Mouse (Mus musculus): ENCODE results near the gene Cnppd1. TPM values are rescaled to one million over a fixed set of nuclear protein-coding genes. Genes with fewer than 3 reads are reported as not detected.

Gene Cnppd1
- total and polyA plus RNA-seq, 3 experiments: 20.7 to 26.3 (median 21.8) TPM

DNA sequence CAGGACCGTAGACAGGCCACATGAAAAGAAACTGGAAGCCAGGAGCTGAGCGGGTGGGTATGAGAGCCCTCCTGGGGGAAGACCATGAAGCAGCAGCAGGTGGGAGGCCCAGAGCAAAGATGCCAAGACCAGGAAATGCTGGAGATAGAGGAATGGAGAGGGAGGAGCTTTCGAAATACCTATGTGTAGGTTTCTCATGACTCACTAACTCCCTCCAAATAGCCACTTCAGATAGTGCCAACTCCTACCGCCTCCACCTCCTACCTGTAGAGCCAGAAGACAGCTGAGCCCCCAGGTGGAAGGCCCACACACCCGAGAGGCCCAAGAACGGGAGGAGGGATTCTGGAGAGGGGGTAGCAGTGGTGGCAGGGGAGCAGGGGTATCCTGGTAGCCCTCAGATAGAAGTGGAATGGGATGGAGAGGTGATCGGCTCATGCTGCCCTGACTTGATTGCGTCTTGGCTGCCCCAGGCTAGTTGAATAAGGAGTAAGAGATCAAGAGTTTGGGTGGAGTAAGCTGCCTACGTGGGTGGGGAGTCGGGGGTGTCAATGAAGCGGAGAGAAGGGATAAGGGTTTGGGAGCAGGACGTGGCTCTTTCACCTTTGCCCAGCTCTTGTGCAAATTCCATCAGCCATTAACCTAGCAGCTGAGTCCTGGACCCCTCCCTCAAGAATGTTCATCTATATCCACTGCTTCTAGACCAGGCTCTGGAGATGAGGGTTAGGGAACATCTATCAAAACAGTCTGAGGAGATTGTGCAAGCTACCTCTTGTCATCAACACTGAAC, 8.9 kb downstream of the Cnppd1 start, which contains the start of gene Slc23a3:
Gene Slc23a3 (minus strand): TSS at position 470 of the 787 bp plus-strand sequence.
- no peak within 1 kb of the TSS for H3K27ac ChIP-seq
- intact Hi-C loops (cut with DNase I): no loop called here
- no peak for DNase-seq
- TF ChIP-seq CTCF (IDR thresholded peaks at IDR 0.05): no peak
- TF ChIP-seq POLR2A (IDR thresholded peaks at IDR 0.05; ENCODE audit: insufficient read depth, low read depth, low read length): no peak
- TF ChIP-seq EP300 (IDR thresholded peaks at IDR 0.05; ENCODE audit: insufficient read depth, low read depth, low read length): no peak
- no peaks in the 10 kb centered on the region for H3K4me1 ChIP-seq (ENCODE audit: control insufficient read depth, insufficient read depth, low read length)
- no peaks in the 10 kb centered on the region for H3K36me3 ChIP-seq (ENCODE audit: control insufficient read depth, insufficient read depth, low read length)
- no peaks in the 10 kb centered on the region for H3K27me3 ChIP-seq (ENCODE audit: control insufficient read depth, insufficient read depth, low read length)
- H3K9ac ChIP-seq (ENCODE audit: low read depth, low read length): no peak within 1 kb of the TSS
- no peak within 1 kb of the TSS for H3K4me3 ChIP-seq
- 57% methylated on average over 12 of the region's 12 CpGs for WGBS
- H3K79me2 ChIP-seq (replicated peaks; ENCODE audit: control insufficient read depth, insufficient read depth, low read length): no peaks in the 10 kb centered on the region

DNA sequence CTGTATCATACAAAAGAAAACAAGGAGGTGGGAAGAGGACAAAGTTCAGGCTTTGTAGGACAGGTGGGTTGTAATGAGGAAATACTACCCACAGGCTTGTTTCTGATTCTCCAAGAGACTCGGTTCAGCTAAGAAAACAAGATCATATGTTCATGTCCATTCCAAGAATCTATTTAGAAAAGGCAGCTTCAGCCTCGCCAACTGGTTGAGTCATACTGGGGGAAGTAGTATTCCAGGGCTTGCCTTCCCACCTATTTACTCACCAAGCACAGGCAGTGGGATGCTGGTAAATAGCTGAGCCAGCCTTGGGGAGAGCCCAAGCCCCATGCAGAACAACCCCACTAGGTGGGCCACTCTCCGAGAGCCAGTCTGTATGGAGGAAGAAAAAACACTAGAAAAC, 13.9 kb downstream of the Cnppd1 start:
- no peak overlapping the region for H3K27ac ChIP-seq
- H3K27me3 ChIP-seq (ENCODE audit: control insufficient read depth, insufficient read depth, low read length): no peaks in the 10 kb centered on the region
- no peaks in the 10 kb centered on the region for H3K79me2 ChIP-seq (replicated peaks; ENCODE audit: control insufficient read depth, insufficient read depth, low read length)
- intact Hi-C loops (cut with DNase I): no loop called here
- peaks cover 2% of the 10 kb centered on the region for H3K4me1 ChIP-seq (ENCODE audit: control insufficient read depth, insufficient read depth, low read length)
- no peak for DNase-seq
- 57% methylated on average over 3 of the region's 3 CpGs for WGBS
- no peak overlapping the region for H3K9ac ChIP-seq (ENCODE audit: low read depth, low read length)
- TF ChIP-seq CTCF (IDR thresholded peaks at IDR 0.05): no peak
- TF ChIP-seq POLR2A (IDR thresholded peaks at IDR 0.05; ENCODE audit: insufficient read depth, low read depth, low read length): no peak
- no peak for TF ChIP-seq EP300 (IDR thresholded peaks at IDR 0.05; ENCODE audit: insufficient read depth, low read depth, low read length)
- H3K36me3 ChIP-seq (ENCODE audit: control insufficient read depth, insufficient read depth, low read length): no peaks in the 10 kb centered on the region
- H3K4me3 ChIP-seq: no peak overlapping the region

DNA sequence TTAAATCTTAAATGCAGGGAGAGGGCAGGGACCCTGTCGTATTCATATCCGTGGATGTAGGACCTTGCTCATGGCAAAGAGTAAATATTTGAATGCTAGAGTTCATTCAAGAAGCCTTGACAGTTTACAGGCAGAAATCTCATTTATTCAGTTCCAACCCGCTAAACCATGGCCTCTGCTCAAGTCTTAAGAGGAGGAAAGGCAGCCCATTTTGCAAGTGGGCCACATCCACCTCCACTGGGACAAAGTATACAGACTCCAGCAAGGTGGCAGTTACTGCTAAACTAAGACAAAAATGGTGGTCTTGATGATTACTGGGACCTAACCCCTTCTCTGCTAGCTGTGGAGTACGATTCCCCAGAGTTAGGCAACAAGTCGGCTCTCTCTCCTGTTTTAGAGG, 17.1 kb downstream of the Cnppd1 start:
- no peaks in the 10 kb centered on the region for H3K79me2 ChIP-seq (replicated peaks; ENCODE audit: control insufficient read depth, insufficient read depth, low read length)
- peak overlapping the region; percentile 66 for H3K4me3 ChIP-seq
- intact Hi-C loops (cut with DNase I): no loop called here
- H3K36me3 ChIP-seq (ENCODE audit: control insufficient read depth, insufficient read depth, low read length): no peaks in the 10 kb centered on the region
- H3K27ac ChIP-seq: peak overlapping the region; percentile 99
- no peak for DNase-seq
- peaks cover 2% of the 10 kb centered on the region for H3K4me1 ChIP-seq (ENCODE audit: control insufficient read depth, insufficient read depth, low read length)
- TF ChIP-seq EP300 (IDR thresholded peaks at IDR 0.05; ENCODE audit: insufficient read depth, low read depth, low read length) (no peak), CTCF (IDR thresholded peaks at IDR 0.05) (no peak), POLR2A (IDR thresholded peaks at IDR 0.05; ENCODE audit: insufficient read depth, low read depth, low read length) (no peak)
- WGBS: 40% methylated on average over 5 of the region's 5 CpGs
- H3K9ac ChIP-seq (ENCODE audit: low read depth, low read length): no peak overlapping the region; the same call in 1 of the 2 replicates
- H3K27me3 ChIP-seq (ENCODE audit: control insufficient read depth, insufficient read depth, low read length): no peaks in the 10 kb centered on the region

DNA sequence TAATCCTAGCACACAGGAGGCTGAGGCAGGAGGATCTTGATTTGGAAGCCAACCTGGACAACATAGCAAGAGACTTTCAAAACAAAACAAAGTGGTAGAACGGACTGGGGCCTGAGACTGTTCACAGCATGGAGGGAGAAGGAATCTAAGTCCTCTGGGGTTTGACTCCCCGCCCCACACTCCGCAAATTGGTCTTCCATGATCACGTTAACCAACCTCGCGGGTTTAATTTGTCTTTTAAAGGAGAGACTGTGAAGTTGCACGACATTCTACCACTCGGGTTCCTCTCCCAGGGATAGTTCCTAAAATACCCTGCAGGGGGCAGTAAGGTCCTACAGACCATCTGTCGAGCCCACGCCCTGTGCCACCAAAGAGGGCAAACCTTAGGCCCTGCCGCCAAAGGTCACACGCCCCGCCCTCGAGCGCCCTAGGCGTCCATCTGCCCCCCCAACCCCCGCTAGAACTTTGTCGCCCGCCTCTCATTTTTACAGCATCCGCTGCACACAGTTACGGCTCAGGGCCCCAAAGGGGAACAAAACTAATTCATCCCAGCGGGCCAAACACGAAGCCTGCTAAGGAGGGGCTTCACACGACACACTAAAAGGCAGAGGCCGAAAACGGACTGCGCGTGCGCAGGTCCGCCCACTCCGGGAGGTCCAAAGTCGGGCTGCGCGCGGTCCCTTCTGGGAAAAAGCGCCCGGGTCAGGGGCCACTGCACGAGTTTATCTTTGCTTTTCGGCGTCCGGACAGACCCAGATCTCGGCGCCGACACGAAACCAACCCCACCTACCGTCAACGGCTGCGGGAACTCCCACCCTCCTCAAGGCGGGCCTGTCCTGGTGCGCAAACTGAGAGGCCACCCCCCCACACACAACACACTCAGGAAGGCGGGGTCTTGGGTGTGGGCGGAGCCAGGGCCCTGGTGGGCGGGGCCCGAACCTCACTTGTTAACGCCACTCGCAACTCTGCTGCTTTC, 17.9 kb downstream of the Cnppd1 start, which contains the start of gene Nhej1:
Gene Nhej1 (minus strand): TSS at position 855 of the 976 bp plus-strand sequence.
- TF ChIP-seq CTCF (IDR thresholded peaks at IDR 0.05): peak; percentile 96
- TF ChIP-seq EP300 (IDR thresholded peaks at IDR 0.05; ENCODE audit: insufficient read depth, low read depth, low read length): peak; percentile 72; the same call in 1 of the 2 replicates
- peak; percentile 84 for TF ChIP-seq POLR2A (IDR thresholded peaks at IDR 0.05; ENCODE audit: insufficient read depth, low read depth, low read length)
- Histone ChIP-seq H3K4me1 (ENCODE audit: control insufficient read depth, insufficient read depth, low read length) (peaks cover 2% of the 10 kb centered on the region), H3K79me2 (replicated peaks; ENCODE audit: control insufficient read depth, insufficient read depth, low read length) (no peaks in the 10 kb centered on the region), H3K36me3 (ENCODE audit: control insufficient read depth, insufficient read depth, low read length) (no peaks in the 10 kb centered on the region), H3K9ac (ENCODE audit: low read depth, low read length) (peak within 1 kb of the TSS; percentile 93), H3K27me3 (ENCODE audit: control insufficient read depth, insufficient read depth, low read length) (no peaks in the 10 kb centered on the region), H3K4me3 (peak within 1 kb of the TSS; percentile 66), H3K27ac (peak within 1 kb of the TSS; percentile 99)
- peak; percentile 94 to 97 for DNase-seq
- intact Hi-C loops (cut with DNase I): no loop called here
- 1% methylated on average over 56 of the region's 56 CpGs for whole genome bisulfite sequencing

DNA sequence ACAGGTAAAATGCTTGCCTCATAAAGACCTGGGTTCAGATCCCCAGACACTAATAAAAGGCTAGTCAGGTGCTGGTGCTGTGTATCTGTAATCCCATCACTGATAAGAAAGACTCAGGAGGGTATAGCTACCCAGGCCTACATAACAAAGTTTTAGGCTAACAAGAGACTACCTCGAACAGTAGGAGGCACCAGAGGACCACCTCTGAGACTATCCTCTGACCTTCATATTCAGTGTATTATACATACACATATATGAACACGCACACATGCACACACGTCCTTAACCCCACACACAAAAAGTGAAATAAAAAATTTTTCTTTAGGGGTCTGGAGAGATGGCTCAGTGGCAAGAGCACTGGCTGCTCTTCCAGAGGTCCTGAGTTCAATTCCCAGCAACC, 20.3 kb downstream of the Cnppd1 start:
- no peaks in the 10 kb centered on the region for H3K27me3 ChIP-seq (ENCODE audit: control insufficient read depth, insufficient read depth, low read length)
- peaks cover 2% of the 10 kb centered on the region for H3K4me1 ChIP-seq (ENCODE audit: control insufficient read depth, insufficient read depth, low read length)
- no peak for TF ChIP-seq POLR2A (IDR thresholded peaks at IDR 0.05; ENCODE audit: insufficient read depth, low read depth, low read length)
- peak; percentile 41 for TF ChIP-seq CTCF (IDR thresholded peaks at IDR 0.05)
- no peak overlapping the region for H3K4me3 ChIP-seq
- no peak overlapping the region for H3K9ac ChIP-seq (ENCODE audit: low read depth, low read length)
- H3K36me3 ChIP-seq (ENCODE audit: control insufficient read depth, insufficient read depth, low read length): no peaks in the 10 kb centered on the region
- intact Hi-C loops (cut with DNase I): no loop called here
- no peaks in the 10 kb centered on the region for H3K79me2 ChIP-seq (replicated peaks; ENCODE audit: control insufficient read depth, insufficient read depth, low read length)
- WGBS: 79% methylated on average over 3 of the region's 3 CpGs
- no peak for DNase-seq
- no peak overlapping the region for H3K27ac ChIP-seq

Other genes with a start within 250 kb of the Cnppd1 start
- not detected for gene Cryba2, start 249.6 kb downstream of the Cnppd1 start, total RNA-seq (2021)
- 0.16 TPM in 1 of 2 replicates, not detected in the other for gene Cryba2, start 249.6 kb downstream of the Cnppd1 start, polyA plus RNA-seq (2012; rRNA removed)
- gene Cfap65, start 207.1 kb downstream of the Cnppd1 start, total RNA-seq (2021): not detected
- 0.03 and 2.3 TPM in 2 replicates for gene Cfap65, start 207.1 kb downstream of the Cnppd1 start, polyA plus RNA-seq (2012; rRNA removed)
- under 1 TPM; 0.14 to 0.16 TPM for gene Ihh, start 191.0 kb downstream of the Cnppd1 start, total RNA-seq (2021)
- 0.04 and 0.23 TPM in 2 replicates for gene Ihh, start 191.0 kb downstream of the Cnppd1 start, polyA plus RNA-seq (2012; rRNA removed)
- 1 to 10 TPM; 3.6 to 4.7 TPM for gene Nhej1, start 17.5 kb downstream of the Cnppd1 start, total RNA-seq (2021)
- 3.9 and 4.0 TPM in 2 replicates for gene Nhej1, start 17.5 kb downstream of the Cnppd1 start, polyA plus RNA-seq (2012; rRNA removed)
- 1 to 10 TPM in 1 of 2 experiments, under 1 TPM in 1; 0.34 to 1.0 TPM for gene Slc23a3, start 8.8 kb downstream of the Cnppd1 start, total RNA-seq (2021)
- gene Slc23a3, start 8.8 kb downstream of the Cnppd1 start, polyA plus RNA-seq (2012; rRNA removed): 1.7 and 1.8 TPM in 2 replicates
- gene Retreg2, start 67 bp upstream of the Cnppd1 start, total RNA-seq (2021): 10 to 100 TPM; 20.3 to 20.5 TPM
- gene Retreg2, start 67 bp upstream of the Cnppd1 start, polyA plus RNA-seq (2012; rRNA removed): 35.7 and 51.7 TPM in 2 replicates
- gene Zfand2b, start 25.9 kb upstream of the Cnppd1 start, total RNA-seq (2021): 10 to 100 TPM; 13.2 to 17.4 TPM
- 31.4 and 34.9 TPM in 2 replicates for gene Zfand2b, start 25.9 kb upstream of the Cnppd1 start, polyA plus RNA-seq (2012; rRNA removed)
- gene Abcb6, start 37.7 kb upstream of the Cnppd1 start, total RNA-seq (2021): 10 to 100 TPM; 26.6 to 29.1 TPM
- gene Abcb6, start 37.7 kb upstream of the Cnppd1 start, polyA plus RNA-seq (2012; rRNA removed): 25.2 and 30.3 TPM in 2 replicates
- 10 to 100 TPM in 1 of 2 experiments, 1 to 10 TPM in 1; 8.7 to 11.2 TPM for gene Ankzf1, start 49.4 kb upstream of the Cnppd1 start, total RNA-seq (2021)
- gene Ankzf1, start 49.4 kb upstream of the Cnppd1 start, polyA plus RNA-seq (2012; rRNA removed): 15.1 and 18.9 TPM in 2 replicates
- gene Atg9a, start 49.5 kb upstream of the Cnppd1 start, total RNA-seq (2021): 10 to 100 TPM; 63.8 to 73.5 TPM
- gene Atg9a, start 49.5 kb upstream of the Cnppd1 start, polyA plus RNA-seq (2012; rRNA removed): 93.0 and 109 TPM in 2 replicates
- gene Glb1l, start 68.1 kb upstream of the Cnppd1 start, total RNA-seq (2021): 1 to 10 TPM; 3.2 to 3.8 TPM
- gene Glb1l, start 68.1 kb upstream of the Cnppd1 start, polyA plus RNA-seq (2012; rRNA removed): 4.9 and 8.5 TPM in 2 replicates
- 10 to 100 TPM; 42.4 to 42.5 TPM for gene Stk16, start 68.1 kb upstream of the Cnppd1 start, total RNA-seq (2021)
- gene Stk16, start 68.1 kb upstream of the Cnppd1 start, polyA plus RNA-seq (2012; rRNA removed): 68.3 and 82.0 TPM in 2 replicates
- 100 to 1,000 TPM; 973 to 976 TPM for gene Tuba4a, start 77.2 kb upstream of the Cnppd1 start, total RNA-seq (2021)
- 781 and 842 TPM in 2 replicates for gene Tuba4a, start 77.2 kb upstream of the Cnppd1 start, polyA plus RNA-seq (2012; rRNA removed)
- not detected for gene A630095N17Rik, start 89.4 kb upstream of the Cnppd1 start, total RNA-seq (2021)
- gene A630095N17Rik, start 89.4 kb upstream of the Cnppd1 start, polyA plus RNA-seq (2012; rRNA removed): not detected in 2 replicates
- 100 to 1,000 TPM; 111 to 129 TPM for gene Dnajb2, start 93.7 kb upstream of the Cnppd1 start, total RNA-seq (2021)
- gene Dnajb2, start 93.7 kb upstream of the Cnppd1 start, polyA plus RNA-seq (2012; rRNA removed): 67.9 and 93.3 TPM in 2 replicates
- gene Ptprn, start 121.8 kb upstream of the Cnppd1 start, total RNA-seq (2021): 1 to 10 TPM; 1.1 to 1.8 TPM
- 2.7 and 3.2 TPM in 2 replicates for gene Ptprn, start 121.8 kb upstream of the Cnppd1 start, polyA plus RNA-seq (2012; rRNA removed)
- not detected for gene Resp18, start 135.7 kb upstream of the Cnppd1 start, total RNA-seq (2021)
- 0.39 TPM in 1 of 2 replicates, not detected in the other for gene Resp18, start 135.7 kb upstream of the Cnppd1 start, polyA plus RNA-seq (2012; rRNA removed)
- 10 to 100 TPM; 70.3 to 84.6 TPM for gene Dnpep, start 175.3 kb upstream of the Cnppd1 start, total RNA-seq (2021)
- 123 and 136 TPM in 2 replicates for gene Dnpep, start 175.3 kb upstream of the Cnppd1 start, polyA plus RNA-seq (2012; rRNA removed)
- gene Des, start 217.6 kb upstream of the Cnppd1 start, total RNA-seq (2021): 1,000 to 10,000 TPM; 1,224 to 1,521 TPM
- gene Des, start 217.6 kb upstream of the Cnppd1 start, polyA plus RNA-seq (2012; rRNA removed): 719 and 781 TPM in 2 replicates
- gene Speg, start 232.6 kb upstream of the Cnppd1 start, total RNA-seq (2021): 100 to 1,000 TPM; 131 to 135 TPM
- 94.0 and 109 TPM in 2 replicates for gene Speg, start 232.6 kb upstream of the Cnppd1 start, polyA plus RNA-seq (2012; rRNA removed)